Mouse (Mus musculus): ENCODE data around the gene Tns1. TPM values are rescaled to one million over a fixed set of nuclear protein-coding genes. Genes with fewer than 3 reads are reported as not detected.

Gene Tns1
- polyA plus RNA-seq, 1 experiment from 2014 or later = 12.6 TPM

DNA sequence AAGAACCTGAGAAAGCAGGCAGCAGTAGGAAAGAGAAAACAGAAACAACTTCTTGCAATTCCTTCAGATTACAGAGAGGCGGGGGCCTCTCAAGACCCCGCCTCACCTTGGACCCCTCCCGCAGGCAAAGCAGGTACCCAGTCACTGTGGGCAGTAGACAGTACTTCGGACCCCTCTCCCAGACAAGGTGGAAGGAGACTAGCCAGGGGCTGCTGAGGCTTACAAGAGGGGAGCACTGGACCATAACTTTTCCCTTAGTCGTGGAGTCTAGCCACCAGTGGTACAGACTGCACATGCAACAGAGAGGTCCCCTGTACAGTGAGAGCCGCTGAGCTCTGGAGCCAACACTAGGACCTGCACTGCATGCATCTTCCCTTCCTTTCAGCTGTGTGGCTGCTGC is 64.2 kb downstream of the Tns1 start:
- DNase-seq (ENCODE audit: low spot score) = no peak

GRCm38 (mm10) chr1:74059552-74059951 is 64.7 kb downstream of the Tns1 start:
- no peak for DNase-seq (ENCODE audit: low spot score)

- DNase-seq (ENCODE audit: low spot score) = no peak
These were observed 65.5 kb downstream of the Tns1 start for GRCm38 (mm10) chr1:74058771-74059170.

DNA sequence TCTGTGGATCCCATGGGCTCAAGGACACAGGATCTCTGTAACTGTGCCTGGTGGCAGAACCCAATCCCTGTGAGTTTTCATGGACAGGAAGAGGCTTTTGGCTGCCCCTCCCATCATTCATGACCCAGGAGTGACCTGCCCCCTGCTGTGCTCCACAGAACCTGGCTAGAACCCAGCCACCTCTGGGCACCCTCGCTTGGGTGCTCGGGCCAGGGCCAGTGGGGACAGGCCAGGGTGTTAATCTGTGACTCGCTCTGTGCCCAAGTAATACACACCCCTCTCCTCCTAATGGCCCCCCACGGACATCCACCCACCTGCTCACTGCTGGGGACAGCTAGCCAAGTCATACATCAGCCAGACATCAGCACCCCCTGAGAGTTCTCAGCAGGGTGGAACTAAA is 65.9 kb downstream of the Tns1 start:
- no peak for DNase-seq (ENCODE audit: low spot score)

GRCm38 (mm10) chr1:74057501-74057900 is 66.7 kb downstream of the Tns1 start:
- DNase-seq (ENCODE audit: low spot score) = no peak

DNA sequence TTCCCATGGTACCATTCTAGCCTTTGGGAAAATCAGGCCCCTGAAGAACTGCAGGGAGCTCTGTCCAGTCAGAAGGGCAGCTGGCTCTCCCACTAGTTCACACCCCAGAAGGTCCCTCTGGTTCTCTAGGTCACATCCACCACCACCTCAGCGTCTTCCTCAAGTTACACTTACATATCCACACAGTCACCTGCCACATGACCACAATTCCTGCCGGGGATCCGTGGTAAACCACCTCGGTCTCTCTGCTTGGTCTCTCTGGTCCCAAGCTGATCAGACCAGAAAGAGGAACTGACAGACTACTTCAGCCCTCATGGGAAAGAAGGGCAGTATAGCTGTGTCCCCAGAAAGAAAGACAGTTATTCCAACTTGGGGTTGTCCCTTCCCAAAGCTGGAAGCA is 68.7 kb downstream of the Tns1 start:
- DNase-seq (ENCODE audit: low spot score) = no peak

- DNase-seq (ENCODE audit: low spot score) = no peak
These were observed 69.8 kb downstream of the Tns1 start for GRCm38 (mm10) chr1:74054471-74054870.

DNA sequence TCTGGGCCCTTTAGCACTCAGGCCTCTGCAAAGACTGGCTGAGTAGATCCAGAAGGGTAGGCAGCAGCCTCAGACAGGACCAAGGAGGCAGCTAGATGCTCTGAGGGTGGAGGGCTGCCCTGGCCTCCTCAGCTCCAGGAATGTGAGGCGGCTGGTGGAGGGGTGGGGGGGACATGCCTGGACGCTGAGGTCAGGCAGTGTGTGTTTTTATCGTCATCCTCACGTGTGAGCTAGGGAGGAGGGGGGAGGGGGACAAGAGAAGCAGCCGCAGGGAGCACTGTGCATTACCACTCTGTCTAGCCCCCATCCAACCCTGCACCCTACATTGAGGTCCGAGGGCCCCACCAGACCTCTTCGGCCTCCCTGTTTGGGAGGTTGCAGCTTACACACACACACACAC is 70.2 kb downstream of the Tns1 start:
- no peak for DNase-seq (ENCODE audit: low spot score)

GRCm38 (mm10) chr1:74053068-74053467 is 71.2 kb downstream of the Tns1 start:
- DNase-seq (ENCODE audit: low spot score) = no peak

- no peak for DNase-seq (ENCODE audit: low spot score)
These were observed 72.9 kb downstream of the Tns1 start for GRCm38 (mm10) chr1:74051349-74051748.

DNA sequence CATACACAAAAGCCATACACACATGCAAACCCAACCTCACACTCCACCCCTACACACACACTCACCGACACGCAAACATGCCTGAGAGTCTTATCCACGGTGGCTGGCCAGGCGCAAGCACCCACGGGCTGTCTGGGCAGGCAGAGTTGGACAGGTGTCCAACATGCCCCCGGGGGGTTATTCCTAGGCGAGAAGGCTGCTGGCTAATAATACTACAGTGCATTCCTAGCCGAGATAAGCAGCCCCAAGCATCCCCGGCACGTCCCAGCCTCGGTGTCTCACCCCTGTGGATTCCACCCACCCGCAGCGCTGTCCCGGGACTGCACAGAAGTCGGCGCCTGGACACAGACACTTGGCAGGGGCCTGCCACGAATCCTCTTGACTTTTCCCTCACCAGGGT is 74.8 kb downstream of the Tns1 start:
- no peak for DNase-seq (ENCODE audit: low spot score)

DNA sequence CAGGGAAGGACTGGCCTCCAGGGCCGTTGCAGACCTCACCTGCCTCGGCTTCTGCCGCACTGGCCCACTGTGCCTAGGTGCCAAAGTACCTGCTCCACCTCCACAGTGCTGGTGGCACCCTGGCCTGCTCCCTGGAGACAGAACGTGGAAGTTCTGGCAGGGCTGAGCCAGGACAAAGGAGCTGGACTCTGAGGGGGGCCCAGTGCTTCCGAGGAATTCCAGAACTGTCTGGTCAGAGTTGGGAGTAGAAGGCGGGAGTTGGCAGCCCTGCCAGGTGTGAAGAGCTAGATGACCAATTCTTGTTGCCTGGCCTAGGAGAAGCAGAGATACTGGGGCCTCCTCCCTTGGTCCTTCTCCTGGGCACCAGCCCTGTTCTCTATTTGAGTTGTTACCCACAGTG is 76.5 kb downstream of the Tns1 start:
- DNase-seq (ENCODE audit: low spot score) = no peak

DNA sequence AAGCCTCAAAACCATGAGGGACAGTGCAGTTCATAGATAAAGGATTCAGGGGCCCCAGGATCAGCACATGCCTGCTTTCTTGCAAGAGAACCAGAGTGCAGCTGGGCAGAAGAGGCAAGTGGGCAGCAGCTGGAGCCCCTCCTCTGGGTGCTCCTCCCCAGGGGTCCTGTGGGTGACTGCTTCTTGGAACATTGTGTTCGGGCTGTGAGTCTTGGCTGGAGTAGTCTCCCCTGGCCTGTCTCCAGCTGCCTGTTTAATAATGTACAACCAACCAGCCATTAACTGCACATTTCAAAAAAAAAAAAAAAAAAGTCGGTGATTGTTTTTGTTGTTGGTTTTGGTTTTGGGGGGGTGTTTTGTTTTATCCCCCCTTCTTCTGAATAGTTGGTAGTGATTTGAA is 76.9 kb downstream of the Tns1 start:
- DNase-seq (ENCODE audit: low spot score) = no peak

DNA sequence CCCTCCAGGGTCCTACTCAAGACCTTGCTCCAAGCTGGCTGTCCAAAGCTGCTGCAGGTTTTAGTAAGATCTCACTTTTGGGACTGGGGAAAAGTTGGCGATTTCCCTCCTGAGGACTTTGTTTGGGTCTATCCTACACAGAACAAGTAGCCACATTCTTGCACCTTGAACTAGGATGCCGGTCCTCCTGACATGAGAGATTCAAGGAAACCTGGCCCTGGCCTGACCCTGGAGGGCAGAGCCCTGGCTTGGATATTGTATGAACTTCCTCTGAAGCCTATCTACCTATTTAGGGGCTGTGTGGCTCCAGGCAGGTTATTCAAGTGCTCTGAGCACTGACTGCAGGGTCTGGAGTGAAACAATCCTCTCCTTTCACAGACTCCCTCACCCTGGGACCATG is 79.2 kb downstream of the Tns1 start:
- DNase-seq (ENCODE audit: low spot score) = no peak

- DNase-seq (ENCODE audit: low spot score) = no peak
These were observed 79.8 kb downstream of the Tns1 start for GRCm38 (mm10) chr1:74044421-74044820.

DNA sequence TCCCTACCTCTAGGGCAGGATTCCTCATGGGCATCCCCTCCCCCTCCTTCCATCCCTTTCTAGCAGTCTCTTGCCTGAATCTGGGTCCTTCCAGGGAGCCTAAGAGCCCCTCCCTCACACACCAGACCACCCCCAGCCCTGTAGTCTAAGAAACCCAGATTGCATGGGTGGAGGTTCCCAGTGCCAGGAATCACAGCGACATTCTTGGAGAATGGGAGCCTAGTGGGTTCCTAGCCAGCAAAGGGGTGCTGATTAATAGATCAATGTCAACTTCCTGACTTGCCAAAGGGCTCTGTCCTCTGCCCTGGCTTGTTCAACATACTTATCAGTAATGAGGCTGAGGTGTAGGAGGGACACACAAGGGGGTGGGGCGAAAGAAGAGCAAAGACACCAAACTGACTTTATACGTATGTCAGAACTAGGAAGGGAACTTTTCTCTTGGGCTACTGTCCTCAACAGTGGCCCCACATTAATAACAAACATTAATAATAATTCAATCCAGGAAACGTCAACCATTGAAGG is 80.6 kb downstream of the Tns1 start:
- DNase-seq (ENCODE audit: low spot score) = no peak

DNA sequence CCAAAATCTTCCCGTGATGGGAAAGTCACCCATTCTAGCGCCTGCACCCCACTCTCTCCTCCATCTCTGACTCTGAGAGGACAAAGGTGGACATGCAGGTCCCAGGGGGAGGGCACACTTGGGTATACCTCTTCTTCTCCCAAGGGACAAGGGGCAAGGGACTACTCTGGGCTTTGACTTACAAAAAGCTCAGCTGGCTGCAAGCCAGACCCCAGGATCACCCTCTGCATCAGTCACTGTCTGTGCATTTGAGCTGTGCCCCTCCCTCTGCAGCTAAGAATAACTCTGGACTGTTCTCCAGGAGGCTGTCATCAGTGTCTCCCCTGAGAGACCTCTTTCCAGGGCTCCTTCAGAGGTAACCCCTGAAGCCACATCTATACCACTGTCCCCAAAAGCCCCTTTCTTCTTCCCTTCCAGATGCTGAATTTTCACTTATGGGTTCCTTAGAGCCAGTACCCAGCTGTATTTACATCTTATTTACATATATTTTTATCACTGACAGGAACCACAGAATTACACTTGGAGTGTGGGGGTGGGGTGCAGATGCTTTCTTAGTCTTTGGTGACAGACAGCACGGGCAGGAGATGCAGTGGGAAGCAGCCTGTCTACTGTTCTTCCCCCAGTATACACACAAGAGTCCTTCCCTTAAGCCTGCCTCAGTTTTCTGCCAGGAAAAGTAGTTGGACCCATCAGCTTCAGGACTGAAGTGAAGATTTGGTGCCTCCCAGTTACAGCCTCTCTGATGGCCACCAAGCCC is 81.4 kb downstream of the Tns1 start:
- DNase-seq (ENCODE audit: low spot score) = no peak

DNA sequence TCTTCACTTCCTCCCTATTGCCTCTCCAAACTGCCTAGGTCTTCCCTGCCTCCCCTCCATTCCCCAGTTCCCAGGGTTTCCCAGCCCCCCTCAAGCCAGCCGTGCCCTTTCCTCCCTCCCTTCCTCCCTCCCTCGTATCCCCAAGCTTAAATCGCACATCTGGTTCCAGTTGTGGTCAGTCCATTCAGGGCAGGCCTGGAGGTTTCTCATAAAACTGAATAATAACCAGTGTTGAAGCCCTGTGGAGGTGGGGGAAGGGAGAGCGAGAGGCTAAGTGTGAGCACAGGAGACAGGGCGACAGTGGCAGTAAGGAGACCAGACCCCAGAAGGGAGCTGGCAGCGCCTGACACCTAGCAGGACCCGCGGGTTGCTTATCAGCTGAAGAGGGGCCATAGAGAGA is 82.6 kb downstream of the Tns1 start:
- no peak for DNase-seq (ENCODE audit: low spot score)

DNA sequence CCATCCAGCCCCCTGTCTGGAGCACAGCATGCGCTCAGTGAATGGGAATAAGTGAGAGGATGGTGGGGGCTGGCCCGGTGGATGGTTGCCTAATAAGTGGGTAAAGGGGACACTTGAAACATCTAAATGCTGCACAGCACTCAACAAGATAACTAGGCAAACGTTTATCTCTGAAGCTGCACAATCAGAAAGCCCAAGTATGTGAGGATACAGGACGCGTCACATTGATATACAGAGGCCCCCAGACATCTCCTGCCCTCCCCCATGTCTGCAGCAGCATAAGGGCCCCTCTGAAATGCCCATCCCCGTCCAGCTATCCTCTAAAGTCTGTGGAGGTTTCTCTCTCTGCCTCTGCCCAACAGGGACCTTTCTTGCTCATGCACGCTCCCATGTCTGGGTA is 83.1 kb downstream of the Tns1 start:
- DNase-seq (ENCODE audit: low spot score) = no peak

- peak; percentile 16 for DNase-seq (ENCODE audit: low spot score)
These were observed 87.5 kb downstream of the Tns1 start for GRCm38 (mm10) chr1:74036560-74037390.

DNA sequence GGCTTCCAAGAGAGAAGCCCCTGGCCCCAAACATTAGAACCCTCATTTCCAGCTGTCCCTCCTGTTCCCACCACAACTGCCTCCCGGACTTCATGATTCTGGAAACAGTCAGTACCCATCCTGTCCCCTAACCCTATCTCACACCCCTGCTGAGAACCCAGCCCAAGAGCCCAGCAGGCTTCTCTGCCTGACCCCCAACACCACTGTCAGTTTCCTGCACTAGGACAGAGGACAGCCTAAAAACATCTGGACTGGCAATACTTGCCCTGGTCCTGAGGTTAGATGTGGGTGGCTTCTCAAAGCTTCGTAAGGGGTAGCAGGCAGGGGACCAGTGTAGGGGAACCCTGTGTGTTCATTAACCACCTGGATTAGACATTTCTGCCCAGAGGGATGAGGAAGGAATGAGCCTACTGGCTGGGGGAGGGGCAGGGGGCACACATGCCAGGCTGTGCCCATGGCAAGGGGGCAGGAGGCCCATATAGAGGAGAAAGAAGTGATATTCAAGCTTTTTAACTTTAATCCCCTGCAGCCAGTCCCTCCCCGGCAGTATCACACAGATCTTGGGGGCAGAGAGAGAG is 88.2 kb downstream of the Tns1 start:
- DNase-seq (ENCODE audit: low spot score) = no peak

DNA sequence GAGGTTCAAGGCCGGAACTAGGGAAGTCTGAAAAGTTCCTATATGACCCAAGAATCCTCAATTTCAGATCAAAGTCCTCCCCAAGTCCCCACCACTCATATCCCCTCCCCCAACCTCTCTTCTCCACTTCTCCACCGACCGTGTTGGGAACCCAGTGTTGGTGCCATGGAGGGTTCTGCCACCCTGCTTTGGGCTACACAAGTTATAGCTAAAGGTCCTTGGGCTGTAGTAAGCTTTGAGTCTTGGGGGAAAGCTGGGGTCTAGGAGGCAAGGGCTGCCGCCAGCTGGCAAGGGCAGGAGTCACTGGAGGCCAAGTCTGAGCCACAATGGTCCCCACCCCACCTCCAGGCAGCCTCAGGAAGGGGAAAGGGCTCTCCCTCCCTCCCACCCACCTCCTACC is 88.8 kb downstream of the Tns1 start:
- no peak for DNase-seq (ENCODE audit: low spot score)
